Mouse (Mus musculus): ENCODE data around the gene Rbbp9. TPM values are rescaled to one million over a fixed set of nuclear protein-coding genes. Genes with fewer than 3 reads are reported as not detected.
"Not testable (repeated sequence)": the region's sequence is repeated elsewhere in the genome, so short reads cannot be mapped to it uniquely, and the experiment has no call there.

Rbbp9 gene
- total RNA-seq (2021), result 1 to 10 TPM; 5.9 TPM
- long read RNA-seq, experiment 1, partial matches to known transcripts, result 0 of 4 reads
- long read RNA-seq, experiment 1, other reads (novel, unspliced or antisense), result 1 of 4 reads
- long read RNA-seq, experiment 2, transcript Rbbp9-201 (5 exons, 2,170 nt), result major isoform, 5 of 6 reads
- long read RNA-seq, experiment 2, partial matches to known transcripts, result 0 of 6 reads
- long read RNA-seq, experiment 2, other reads (novel, unspliced or antisense), result 1 of 6 reads

DNA sequence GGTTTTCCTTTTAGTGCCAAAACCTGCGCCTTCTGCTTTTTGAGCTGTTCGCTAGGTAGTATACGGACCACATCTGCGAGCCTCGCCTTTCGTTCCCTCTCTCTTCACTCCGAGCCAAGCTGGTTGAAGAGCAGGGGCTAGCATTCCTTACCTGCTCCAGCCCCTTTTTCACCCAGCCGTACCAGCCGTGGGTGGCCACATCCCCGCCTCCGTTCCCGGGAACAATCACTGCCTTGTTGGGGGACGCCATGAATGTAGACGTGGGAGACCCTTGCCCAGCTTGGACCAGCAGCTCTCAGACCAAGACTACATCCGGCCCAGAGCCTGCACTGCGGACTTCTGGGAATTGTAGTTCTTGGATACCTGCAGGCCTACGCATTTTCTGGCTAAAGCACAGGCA, at the start of gene Rbbp9:
Gene Rbbp9, minus strand, starts transcription at position 341 of the 400 bp plus-strand sequence.
- peak; percentile 51 for DNase-seq (ENCODE audit: low spot score)

GRCm38 (mm10) chr2:144599831-144600687, 49.4 kb upstream of the Rbbp9 start, which contains the start of gene Dtd1:
Dtd1 (plus strand) TSS chr2:144599897.
- peak; percentile 88 for DNase-seq (ENCODE audit: low spot score)

DNA sequence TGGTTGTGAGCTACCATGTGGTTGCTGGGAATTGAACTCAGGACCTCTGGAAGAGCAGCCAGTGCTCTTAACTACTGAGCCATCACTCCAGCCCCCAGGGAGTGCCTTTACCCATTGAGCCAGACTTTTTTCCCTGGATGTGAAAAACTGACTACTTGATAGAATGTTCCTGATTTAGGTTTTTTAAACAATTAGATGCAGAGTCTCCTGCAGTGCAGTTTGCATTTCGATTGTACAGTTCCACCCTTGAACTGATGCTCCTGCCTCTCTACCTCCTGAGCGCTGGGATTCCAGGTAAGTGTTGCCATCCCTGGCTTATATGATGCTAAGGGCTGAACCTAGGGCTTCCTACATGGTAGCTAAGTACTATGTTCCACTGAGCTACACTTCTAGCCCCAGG, 47.3 kb upstream of the Rbbp9 start:
- DNase-seq (ENCODE audit: low spot score), result no peak

DNA sequence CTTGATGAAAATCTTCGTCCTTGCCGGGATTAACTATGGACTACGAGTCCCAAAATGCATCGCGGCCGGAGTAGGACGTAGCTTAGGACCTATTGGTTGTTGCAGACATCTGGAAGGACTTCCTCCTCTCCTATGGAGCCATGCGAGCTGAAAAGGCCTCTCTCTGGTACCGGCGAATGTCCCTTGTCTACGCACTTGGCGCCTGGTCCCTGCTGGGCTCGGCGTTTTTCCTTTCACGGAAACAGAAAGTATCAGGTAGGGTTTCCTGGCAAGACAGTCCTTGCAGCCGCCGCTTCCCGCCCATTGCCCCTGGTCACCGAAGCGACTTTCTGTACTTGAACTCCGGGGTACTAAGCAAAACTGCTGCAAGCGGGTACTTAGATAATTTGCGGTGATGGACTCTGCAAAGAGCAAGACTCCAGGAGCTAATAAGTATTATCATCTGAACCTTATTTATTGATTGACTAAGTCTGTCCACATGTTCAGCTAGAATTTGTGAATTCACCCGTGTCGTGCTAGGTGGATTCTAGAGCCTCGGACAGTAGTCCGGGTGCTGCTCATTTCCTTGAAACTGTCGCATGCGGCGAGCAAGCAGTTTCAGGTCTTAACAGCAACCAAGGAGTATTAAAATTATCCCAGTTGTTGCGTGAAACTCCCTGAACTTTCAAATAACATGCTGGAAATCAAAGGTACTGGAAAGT, 43.4 kb upstream of the Rbbp9 start, which contains the start of gene Smim26:
Gene Smim26, plus strand, starts transcription at position 104 of the 701 bp plus-strand sequence.
- peak; percentile 80 for DNase-seq (ENCODE audit: low spot score)

DNA sequence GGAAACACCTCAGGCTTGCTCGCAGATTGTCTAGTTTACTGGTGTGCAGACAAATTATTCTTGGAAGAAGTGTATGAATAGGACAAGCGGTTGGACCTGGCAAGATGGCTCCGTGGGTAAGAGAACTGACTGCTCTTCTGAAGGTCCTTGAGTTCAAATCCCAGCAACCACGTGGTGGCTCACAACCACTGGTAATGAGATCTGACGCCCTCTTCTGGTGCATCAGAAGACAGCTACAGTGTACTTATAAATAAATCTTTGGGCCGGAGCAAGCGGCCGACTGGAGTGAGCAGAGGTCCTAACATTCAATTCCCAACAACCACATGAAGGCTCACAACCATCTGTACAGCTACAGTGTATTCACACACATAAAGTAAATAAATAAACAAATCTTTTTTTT, 42.4 kb upstream of the Rbbp9 start:
- not testable (repeated sequence) for DNase-seq (ENCODE audit: low spot score)

DNA sequence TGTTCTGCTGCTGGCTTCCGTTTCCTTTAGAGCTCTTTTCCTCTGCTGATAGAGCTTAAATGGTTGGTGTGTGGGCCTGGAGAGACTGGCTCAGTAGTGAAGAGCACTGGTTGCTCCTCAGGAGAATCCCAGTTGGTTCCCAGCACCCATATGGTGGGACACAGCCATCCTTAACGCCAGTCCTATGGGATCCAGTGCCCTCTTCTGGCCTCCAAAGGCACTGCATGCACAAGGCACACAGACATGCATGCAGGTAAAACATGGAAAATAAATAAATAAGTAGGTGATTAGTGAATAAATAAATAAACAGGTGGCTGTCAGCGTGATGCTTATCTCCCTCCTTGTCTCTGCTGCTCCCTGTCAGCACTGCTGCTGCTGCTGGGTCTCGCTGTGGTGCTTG, 38.1 kb upstream of the Rbbp9 start:
- no peak for DNase-seq (ENCODE audit: low spot score)

- peak; percentile 98 for DNase-seq (ENCODE audit: low spot score)
These were observed 5.3 kb upstream of the Rbbp9 start, which contains the start of gene Sec23b for GRCm38 (mm10) chr2:144555820-144556552. Sec23b (plus strand) TSS chr2:144556229.

DNA sequence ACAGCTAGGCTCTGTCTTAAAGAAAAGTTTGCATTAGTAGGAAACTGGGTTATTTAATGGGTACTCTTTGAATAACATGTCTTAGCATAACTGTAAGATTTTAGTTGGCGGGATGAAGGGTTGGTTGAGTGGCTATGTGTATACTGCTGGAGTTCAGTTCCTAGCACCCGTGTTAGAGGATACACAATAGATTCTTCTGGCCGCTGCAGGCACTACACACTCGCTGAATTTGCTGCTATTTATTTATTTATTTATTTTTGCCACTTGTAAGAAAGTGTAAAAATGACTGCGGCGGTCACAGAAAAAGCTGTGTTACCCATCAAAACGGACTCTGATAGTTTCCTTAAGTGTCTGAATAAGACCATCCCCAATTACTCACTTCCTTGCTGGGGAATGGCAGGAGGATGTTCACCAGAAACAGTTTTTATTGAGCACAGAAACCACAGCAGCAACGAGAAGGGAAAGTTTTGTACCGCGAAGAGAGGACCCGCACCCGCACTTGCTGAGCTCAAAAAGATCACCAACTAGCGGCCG, 4.7 kb upstream of the Rbbp9 start:
- DNase-seq (ENCODE audit: low spot score), result no peak

GRCm38 (mm10) chr2:144553905-144554304, 3.2 kb upstream of the Rbbp9 start:
- no peak for DNase-seq (ENCODE audit: low spot score)

DNA sequence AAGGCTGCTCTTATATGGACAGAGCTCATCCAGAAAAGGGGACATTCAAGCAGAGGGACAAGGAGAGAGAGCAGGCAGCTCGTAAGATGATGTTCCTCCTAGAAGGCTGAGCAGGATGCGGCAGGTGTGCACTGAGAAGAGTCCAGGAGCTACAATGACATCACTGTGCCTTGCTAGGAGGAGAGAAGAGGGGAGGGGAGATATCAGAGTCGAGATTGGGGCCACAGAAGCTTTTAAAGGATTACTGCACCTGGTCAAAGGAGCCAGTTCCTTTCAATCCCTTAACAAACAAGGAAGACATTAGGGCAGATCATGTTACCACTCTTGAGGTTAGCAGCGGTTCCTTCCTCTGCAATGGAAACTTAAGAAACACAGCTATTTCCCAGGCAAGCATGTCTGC, 3.1 kb downstream of the Rbbp9 start:
- no peak for DNase-seq (ENCODE audit: low spot score)

GRCm38 (mm10) chr2:144545481-144545880, 5.2 kb downstream of the Rbbp9 start:
- no peak for DNase-seq (ENCODE audit: low spot score)

- no peak for DNase-seq (ENCODE audit: low spot score)
These were observed 5.6 kb downstream of the Rbbp9 start for GRCm38 (mm10) chr2:144545061-144545460.

GRCm38 (mm10) chr2:144544630-144545029, 6.0 kb downstream of the Rbbp9 start:
- DNase-seq (ENCODE audit: low spot score), result no peak

GRCm38 (mm10) chr2:144543670-144544069, 7.0 kb downstream of the Rbbp9 start:
- DNase-seq (ENCODE audit: low spot score), result no peak

- no peak for DNase-seq (ENCODE audit: low spot score)
These were observed 9.4 kb downstream of the Rbbp9 start for GRCm38 (mm10) chr2:144541246-144541645.

GRCm38 (mm10) chr2:144537123-144537522, 13.5 kb downstream of the Rbbp9 start:
- no peak for DNase-seq (ENCODE audit: low spot score)

DNA sequence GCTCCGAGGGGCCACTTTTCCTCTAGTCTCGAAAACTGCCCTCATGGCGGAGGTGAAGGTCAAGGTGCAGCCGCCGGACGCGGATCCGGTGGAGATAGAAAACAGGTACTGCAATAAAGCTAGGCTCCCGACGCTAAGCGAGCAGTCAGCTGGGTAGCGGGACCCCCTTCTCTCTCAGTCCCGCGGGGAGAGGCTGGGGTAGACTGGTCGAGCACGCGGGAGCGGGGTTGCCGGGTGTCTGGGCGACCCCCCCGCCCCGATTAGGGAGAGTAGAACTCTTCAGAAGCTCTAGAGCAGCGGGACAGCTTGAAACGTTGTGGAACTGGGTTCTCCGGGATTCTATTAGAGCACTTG, 22.9 kb downstream of the Rbbp9 start:
- DNase-seq (ENCODE audit: low spot score), result no peak

GRCm38 (mm10) chr2:144526981-144527820, 23.5 kb downstream of the Rbbp9 start, which contains the start of the genes Dzank1 and Polr3f:
Dzank1 (minus strand) TSS chr2:144527414.
Polr3f (plus strand) TSS chr2:144527718.
- peak; percentile 97 for DNase-seq (ENCODE audit: low spot score)

DNA sequence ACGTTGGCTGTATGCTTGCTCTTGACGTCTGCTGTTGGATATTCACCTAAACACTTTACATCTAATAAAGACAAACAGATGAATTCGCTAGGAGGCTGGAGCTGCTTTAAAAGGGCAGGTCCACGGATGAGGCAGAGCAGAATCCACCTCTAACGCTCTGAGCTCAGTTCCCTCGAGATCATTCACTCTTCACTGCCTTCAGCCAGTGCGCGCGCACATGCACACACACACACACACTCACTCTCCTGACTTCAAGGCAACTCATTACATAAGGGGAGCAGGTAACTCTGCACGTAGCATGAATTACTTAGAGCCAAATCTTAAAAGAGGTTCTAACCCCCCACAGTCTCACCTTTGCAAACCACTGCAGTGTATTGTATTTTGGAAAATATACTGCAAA, 24.8 kb downstream of the Rbbp9 start:
- no peak for DNase-seq (ENCODE audit: low spot score)

DNA sequence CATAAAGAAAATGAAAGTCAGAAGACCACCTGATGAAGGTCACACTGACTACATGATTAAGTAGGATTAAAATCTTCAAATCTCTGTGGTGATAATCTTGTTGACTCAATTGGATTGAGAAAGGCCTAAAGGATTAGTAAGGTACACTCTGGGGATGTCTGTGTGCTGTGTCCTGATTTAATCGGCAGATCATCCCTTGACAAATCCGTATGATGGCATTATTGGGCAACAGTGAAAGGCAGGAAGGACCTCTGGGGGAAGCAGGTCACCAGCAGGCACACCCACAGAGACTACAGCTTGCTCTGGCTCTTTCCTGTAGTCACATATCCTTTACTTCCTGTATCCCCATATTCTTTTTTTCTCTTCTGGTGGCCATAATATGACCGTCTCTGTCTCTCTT, 30.9 kb downstream of the Rbbp9 start:
- DNase-seq (ENCODE audit: low spot score), result no peak
